Mouse (Mus musculus) megakaryocyte progenitor cell, adult 5-6 weeks (primary cell): ENCODE results near the gene Nup88. TPM values are rescaled to one million over a fixed set of nuclear protein-coding genes. Genes with fewer than 3 reads are reported as not detected.
"Not testable (repeated sequence)": the region's sequence is repeated elsewhere in the genome, so short reads cannot be mapped to it uniquely, and the experiment has no call there.

Experiments used
- ATAC-seq: replicated peaks from 2 replicates; pipeline ENCODE4 v1.8.0; 2016; ENCODE audit warnings: mild to moderate bottlenecking, moderate TSS enrichment, inconsistent platforms; ENCODE audit not compliant: poor library complexity
- total RNA-seq, 2 experiments: library from RNA; stranded (forward) in 1 of 2; stranded (reverse) in 1 of 2; fragments of 157-497, 149-512 nt in 1 of 2; fragments of 200-1000 nt in 1 of 2; gene quantifications; 2 replicates each; pipeline versions ENCODE4 v1.2.3 to v1.2.4; 2015 to 2017

The Nup88 gene
- total RNA-seq, 2 experiments from 2014 or later, result 135 to 143 TPM

- peak; percentile 62 for ATAC-seq
These were observed 1.1 kb upstream of the Nup88 start for GRCm38 (mm10) chr11:70970560-70971540.

GRCm38 (mm10) chr11:70969271-70969794 is 440 bp downstream of the Nup88 start:
- no peak for ATAC-seq

GRCm38 (mm10) chr11:70964222-70964907 is 5.4 kb downstream of the Nup88 start:
- ATAC-seq, result no peak

GRCm38 (mm10) chr11:70960786-70961554 is 8.8 kb downstream of the Nup88 start:
- ATAC-seq, result peak; percentile 55

GRCm38 (mm10) chr11:70954711-70955110 is 15.1 kb downstream of the Nup88 start:
- no peak for ATAC-seq

- no peak for ATAC-seq
These were observed 24.6 kb downstream of the Nup88 start for GRCm38 (mm10) chr11:70944935-70945817.

- no peak for ATAC-seq
These were observed 26.1 kb downstream of the Nup88 start for GRCm38 (mm10) chr11:70943651-70944050.

GRCm38 (mm10) chr11:70942596-70942995 is 27.2 kb downstream of the Nup88 start:
- no peak for ATAC-seq

GRCm38 (mm10) chr11:70935316-70935715 is 34.5 kb downstream of the Nup88 start:
- ATAC-seq, result peak; percentile 46

- ATAC-seq, result no peak
These were observed 38.3 kb downstream of the Nup88 start for GRCm38 (mm10) chr11:70931461-70931860.

GRCm38 (mm10) chr11:70919524-70919923 is 50.2 kb downstream of the Nup88 start:
- ATAC-seq, result no peak

GRCm38 (mm10) chr11:70917896-70918295 is 51.9 kb downstream of the Nup88 start:
- peak; percentile 14; the same call in 1 of the 2 replicates for ATAC-seq

- no peak for ATAC-seq
These were observed 57.9 kb downstream of the Nup88 start for GRCm38 (mm10) chr11:70911920-70912319.

GRCm38 (mm10) chr11:70911323-70911722 is 58.5 kb downstream of the Nup88 start:
- ATAC-seq, result 0 out of 2 replicates have a peak, but pooled peaks have one; percentile 9

GRCm38 (mm10) chr11:70906681-70907080 is 63.1 kb downstream of the Nup88 start:
- no peak for ATAC-seq

- not testable (repeated sequence) for ATAC-seq
These were observed 71.6 kb downstream of the Nup88 start for GRCm38 (mm10) chr11:70898182-70898581.

- peak; percentile 52 for ATAC-seq
These were observed 72.1 kb downstream of the Nup88 start for GRCm38 (mm10) chr11:70897680-70898079.
